Mouse (Mus musculus) spleen, postnatal 4 days (tissue): ENCODE data around the gene Exoc4.

ENCODE experiments used
- DNase-seq, 2 experiments: peaks; one replicate each; pipeline ENCODE4 v3.0.0; 2022; ENCODE audit warnings: low spot score in 2 of 2

Gene Exoc4

DNA sequence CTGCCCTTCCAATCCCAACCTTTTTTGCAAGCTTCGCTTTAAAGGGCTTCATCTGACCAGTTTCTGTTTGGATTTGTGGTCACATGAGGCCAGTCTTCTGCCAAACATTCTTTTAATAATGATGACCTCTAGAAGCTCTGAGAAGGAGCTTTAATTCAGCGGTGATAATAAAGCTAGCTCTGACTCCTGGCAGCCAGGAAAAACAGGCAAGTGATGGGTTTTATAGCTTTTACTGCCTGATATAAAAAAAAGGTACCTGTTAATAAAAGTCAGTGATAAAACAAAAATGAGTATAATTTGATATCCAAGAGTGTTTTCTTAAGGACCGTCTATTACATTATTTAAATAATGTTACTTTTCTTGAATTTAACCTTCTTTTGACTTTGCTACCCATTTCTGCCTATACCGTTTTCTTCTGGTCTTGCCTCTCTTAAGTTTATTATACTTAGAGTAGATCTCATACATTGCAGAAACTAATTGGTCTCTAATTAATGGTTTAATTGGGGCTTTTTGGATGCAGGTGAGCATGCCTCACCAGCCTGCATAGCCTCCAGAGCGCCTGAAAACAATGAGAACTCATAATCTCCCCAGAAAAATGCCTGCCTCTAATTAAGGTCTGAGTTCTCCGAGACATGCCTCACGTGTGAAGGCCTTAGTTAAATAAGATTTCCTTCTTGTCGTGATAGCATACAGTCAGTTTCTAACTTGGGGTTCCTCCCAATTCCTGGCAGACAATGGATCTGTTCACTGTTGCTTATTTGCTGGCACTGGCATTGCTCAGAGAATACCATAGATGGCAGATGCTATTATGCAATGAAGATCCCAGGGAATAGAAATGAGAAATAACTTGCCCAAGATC lies 681.4 kb downstream of the Exoc4 start:
- no peak for DNase-seq

DNA sequence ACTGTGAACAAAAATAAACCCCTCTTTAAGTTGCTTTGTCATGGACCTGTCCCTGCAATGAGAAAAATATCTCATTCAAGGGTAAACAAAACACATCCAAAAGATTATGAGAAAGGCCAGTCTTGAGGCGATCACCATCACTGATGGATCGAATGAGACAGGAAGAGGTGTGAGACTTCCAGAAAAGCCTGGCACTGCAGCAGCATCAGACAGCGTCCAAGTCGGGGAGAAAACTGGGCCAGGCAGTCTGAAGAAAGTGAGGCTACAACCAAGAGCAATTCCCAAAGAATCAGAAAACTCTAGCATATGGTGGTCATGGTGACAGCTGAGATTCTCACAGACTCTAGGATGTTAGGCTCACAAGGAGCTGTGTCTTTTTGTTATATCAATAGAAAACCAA lies 689.0 kb downstream of the Exoc4 start:
- DNase-seq = no peak

DNA sequence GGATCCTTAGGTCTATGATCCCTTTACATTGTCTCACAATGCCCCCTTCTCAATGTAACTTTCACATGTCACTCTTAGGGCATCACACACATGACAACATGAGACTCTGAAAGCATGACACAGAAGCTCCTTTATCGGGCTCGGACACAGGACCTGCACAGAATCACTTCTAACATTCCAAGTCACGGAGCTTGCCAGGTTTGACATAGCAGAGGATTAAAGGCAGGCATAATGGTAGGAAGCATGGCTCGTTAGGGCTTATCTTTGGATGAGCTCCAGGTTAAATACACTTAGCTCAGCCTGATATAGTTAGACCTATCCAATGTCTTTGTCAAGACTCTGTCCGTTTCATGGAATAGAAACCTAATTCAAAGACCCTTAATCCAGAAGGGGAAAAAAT lies 690.3 kb downstream of the Exoc4 start:
- no peak for DNase-seq

DNA sequence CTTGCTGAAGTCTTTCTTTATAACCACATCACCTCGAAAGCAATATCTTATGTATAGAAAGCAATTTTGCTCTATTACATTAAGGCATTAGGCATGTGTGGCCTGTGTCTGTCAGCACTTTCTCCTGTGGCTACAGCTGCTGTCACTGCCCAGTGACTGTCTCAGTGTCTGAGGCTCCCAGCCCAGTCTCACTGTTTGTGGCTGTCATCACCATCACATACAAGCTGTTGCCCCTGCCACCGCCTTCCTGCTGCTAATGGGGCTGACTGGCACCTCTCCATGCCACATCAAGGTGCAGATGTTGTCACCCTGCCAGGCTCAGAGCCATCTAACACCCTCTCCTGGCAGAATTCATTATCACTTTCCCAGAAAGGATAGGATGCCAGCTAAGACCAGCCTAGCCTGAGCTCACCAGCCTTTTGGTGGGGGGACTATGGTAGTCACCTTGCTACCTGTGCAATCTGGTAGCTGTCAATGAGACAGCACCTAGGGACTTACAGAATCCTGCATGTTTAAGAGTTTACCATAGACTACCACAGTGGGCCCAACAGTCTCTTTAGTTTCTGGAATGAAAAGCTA lies 698.1 kb downstream of the Exoc4 start:
- DNase-seq = no peak

DNA sequence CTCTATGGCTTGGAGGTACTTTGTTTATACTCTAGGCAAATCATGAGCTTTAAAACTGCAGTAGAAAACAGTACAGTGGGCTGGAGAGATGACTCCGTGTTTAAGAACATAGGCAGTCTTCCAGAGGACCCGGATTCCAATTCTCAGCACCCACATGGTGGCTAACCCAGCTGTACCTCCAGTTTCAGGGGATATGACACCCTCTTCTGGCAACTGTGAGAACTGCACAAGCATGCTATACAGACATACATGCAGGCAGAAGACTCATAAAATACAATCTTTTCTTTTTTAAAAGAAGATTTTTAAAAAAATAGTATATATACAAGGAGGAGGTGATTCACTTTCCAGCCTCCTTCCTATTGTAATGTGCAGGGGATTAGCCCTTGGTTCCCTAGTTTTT lies 701.2 kb downstream of the Exoc4 start:
- no peak for DNase-seq

DNA sequence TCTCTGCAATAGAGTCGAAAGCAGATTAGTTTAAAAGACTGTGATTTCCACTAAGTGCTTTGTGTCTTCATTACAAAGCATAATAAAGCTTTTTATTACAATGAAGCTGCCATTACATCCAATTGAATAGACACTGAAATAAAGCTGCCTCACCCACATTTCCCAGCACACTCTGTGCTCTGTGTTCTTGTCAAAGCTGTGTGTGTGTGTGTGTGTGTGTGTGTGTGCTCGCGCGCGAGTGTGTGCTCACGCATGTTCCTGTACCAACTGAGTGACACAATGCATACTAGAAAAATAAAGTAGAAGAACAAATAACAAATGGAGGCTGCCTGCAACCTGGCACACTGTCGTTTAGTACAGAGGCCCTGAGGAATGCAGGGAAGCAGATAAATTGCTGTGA lies 706.6 kb downstream of the Exoc4 start:
- DNase-seq = no peak

DNA sequence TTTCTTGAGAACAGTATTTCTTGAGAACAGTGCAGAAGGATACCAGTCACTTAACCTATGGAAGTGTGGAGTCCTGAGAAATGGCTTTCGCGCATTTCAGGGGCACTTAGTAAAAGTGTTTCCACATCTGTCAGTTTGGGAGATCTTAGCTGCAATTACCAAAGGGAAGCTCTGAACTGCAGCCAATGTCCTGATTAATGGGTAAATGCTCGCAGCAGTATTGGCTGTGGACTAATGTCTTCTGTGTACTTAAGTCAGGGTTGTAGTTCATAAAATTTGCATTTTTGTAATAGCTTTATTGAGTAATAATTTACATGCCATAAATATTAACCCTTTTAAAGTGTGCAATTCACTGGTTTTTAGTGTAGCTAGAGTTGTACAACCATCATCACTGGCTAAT lies 709.4 kb downstream of the Exoc4 start:
- DNase-seq = no peak

DNA sequence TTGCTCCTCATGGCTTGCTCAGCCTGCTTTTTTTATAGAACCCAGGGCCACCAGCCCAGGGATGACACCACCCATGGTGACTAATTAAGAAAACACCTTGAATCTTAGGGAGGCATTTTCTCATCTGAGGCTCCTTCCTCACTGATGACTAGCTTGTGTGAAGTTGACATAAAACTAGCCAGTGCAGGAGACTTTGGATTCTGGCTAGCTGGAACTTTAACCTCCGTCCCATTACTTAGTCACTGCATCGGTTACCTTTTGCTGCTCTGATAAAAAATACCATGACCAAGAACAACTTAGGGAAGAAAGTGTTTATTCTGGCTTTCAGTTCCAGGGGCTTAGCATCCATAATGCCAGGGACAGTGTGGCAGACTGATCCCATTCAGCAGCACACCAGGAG lies 711.9 kb downstream of the Exoc4 start:
- no peak for DNase-seq

DNA sequence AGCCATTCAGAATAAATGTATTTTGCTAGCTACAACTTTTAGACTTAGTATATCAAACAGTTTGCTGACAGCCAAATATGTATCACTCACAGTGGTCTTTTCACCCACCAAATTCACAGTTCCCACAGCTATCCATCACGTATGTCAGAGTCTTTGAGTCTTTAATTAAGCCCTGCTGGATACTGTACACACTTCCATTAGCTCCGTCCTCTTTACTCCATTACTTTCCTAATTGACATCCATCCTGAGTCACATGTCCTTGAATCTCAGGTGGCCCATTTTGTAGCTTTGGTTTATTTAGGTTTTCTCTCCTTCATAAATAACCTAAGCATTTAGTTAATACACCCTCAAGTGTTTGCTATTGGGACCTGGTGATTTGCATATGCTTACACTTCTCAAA lies 714.2 kb downstream of the Exoc4 start:
- no peak for DNase-seq

DNA sequence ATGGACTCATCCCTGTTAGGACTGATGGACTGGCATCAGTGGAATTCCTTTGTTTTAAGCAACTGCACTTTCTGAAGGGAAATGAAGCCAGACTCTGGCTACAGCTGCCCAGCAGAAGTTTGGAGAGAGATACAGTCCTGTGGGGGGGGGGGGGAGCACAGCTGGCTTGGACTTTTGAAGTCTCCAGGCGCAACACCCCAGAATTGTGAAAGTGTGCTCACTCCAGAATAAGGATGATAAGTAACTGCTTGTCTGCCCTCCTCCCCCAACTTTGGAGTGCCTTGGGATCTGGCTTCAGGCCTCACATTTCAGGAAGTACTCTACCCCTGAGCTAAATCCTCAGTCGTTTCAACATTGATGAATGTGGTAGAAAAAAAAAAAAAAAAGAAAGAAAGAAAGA lies 716.7 kb downstream of the Exoc4 start:
- DNase-seq = no peak

DNA sequence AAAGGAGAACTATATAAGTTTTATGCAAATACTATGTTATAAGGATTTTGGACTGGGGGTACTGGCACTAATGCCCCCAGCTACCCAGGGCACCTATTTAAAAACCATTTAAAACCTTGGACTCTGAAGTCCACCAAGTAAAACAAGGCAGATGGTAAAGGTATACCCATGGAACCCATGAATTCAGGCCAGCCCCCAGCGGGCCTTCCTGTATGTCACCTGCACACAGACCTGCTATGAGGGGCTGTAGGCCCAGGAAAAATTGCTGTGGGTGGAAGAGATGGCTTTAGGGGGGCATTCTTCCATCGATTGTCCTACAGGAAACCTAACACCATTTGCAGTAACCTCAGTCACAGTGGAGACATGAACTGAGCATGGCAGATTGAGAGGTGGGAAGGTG lies 719.9 kb downstream of the Exoc4 start:
- DNase-seq = no peak

DNA sequence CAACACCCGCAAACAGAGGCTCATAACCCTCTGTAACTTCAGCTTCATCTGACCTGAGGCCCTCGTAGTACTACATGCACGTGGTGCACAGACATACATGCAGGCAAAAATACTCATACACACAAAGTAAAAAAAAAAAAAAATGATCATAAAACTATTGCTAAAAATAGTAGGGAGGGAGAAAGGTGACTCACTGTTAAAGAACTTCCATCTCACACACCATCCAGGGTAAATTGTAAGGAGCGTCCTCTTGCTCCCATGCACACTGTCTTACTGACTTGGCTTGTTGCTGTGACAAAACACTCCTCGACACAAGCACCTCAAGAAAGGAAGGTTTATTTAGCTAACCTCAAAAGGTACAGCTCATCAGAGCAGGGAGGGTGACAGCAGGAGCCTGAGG lies 723.9 kb downstream of the Exoc4 start:
- no peak for DNase-seq

DNA sequence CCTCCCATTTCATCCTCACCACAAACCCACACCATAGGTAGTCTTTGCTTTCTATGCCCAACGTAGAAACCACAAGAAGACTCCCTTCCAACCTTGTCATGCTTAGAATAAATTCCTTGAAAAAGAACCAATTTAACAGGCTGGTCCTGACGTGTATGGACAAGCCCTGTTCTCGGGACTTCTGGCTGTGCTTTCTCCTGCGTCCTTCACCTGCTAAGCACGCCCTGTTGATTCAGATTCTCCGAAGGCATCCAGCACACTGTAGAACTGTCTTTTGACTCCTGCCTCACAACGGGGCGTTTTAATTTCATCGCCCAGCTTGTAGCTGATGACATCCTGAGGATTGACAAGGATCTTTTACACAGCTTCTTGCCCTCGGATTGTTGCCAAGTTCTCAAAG lies 727.7 kb downstream of the Exoc4 start:
- no peak for DNase-seq

DNA sequence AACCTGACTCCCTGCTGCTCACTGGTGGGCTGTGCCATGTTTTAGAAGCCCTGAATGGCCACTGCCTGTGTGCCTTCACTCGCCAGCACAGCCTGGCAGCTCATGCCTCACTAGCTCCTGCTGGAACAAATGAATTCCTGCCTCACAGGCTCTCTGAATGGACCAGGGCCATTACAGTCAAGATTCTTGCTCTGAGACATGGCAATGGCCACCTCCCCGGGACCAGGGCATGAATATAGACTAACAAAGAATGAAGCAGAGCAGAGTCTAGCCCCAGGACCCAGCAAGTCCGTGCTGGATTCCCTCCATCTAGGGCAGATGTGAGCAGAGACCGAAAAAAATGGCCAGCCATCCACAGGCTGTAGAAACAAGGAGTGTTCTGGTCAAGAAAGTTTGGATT lies 728.6 kb downstream of the Exoc4 start:
- no peak for DNase-seq

DNA sequence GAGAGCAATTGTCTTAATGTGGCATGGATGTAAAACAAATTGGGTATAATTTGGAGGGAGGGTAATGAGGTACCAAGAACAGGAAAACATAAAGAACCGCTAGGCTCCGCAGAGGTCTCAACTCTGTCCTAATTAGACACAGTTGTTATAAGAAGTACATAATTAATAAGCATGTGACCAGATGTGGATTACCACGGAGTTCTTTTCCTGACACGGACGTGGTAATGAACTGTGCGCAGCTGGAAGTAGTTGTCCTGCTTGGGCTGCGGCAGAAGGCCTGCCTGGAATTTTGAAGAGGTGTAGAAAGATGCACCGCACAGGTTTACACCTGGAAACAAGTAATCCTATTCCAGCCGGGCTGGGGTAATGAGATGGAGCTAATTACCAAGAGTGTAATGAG lies 729.0 kb downstream of the Exoc4 start:
- DNase-seq = no peak

DNA sequence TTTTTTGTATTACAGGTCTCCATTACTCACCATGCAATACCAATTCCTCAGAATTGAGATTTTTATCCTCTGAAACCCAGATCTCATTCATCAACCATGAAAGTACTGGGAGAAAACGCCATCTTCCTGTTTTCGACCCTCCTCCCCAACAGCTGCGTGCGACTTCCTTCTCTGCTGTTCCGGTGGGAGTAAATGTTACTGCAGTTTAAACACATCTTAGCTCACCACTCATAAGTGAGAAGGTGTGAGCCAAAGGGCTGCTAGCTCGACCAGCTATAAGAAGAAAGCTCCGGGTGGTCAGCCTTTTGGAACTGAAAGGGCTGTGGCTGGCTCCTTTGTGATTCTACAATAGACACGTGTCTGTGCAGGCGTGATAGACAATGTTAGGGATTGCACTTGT lies 733.8 kb downstream of the Exoc4 start:
- no peak for DNase-seq

DNA sequence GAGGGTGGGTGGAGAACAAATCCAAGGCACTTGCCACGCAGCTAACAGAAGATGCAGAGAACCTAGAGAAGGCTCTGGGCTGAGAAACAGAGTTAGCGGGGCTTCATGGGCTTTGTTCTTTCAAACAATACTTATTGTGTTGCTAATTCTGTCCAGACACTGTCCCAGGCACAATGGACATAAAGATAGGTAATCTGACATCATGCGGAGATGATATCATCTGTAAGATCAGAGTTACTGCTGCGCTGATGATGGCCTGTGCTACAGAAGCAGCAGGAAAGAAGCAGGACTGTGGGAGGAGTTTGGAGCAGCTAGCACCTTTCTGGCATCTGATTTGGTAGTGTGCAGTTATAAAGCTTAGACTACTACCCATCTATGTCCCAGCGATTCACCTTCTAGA lies 738.2 kb downstream of the Exoc4 start:
- DNase-seq = no peak

DNA sequence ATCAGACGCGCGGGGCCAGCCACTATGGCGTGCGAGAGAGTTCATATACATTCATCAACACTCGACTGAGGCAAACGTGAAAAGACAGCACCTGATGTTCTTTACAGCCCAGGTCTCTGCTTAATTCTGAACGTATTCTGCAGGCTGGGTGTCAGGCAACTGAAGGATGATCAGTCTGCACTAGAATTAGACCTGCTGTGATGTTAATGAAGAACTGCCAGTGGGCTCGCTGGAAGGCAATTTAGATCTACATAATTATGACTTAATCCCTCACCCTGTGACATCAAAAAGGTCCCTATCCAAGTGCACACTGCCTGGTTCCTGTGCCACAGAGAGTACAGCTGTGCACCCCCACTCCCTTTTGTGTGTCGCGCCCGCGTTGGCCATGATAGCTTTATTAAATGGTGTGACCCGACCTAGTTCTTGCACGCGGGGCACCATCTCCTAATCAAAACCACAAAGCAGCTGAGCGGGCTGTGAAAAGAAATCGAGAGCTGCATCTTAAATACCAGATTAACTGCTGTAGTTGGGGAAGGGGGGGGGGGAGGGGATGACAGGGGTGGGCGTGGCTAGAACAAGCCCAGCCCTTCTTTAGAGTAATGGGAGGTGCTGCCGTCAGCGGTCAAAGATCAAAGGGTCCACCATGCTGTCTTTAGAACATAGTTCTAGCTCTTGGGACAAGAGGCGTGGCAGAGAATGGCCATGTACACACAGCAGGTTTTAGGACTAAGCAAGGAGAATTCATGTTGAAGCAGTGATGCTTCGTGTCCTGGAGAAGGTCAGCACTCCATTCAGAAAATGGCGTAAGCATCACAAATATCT lies 743.5 kb downstream of the Exoc4 start:
- DNase-seq = no peak

DNA sequence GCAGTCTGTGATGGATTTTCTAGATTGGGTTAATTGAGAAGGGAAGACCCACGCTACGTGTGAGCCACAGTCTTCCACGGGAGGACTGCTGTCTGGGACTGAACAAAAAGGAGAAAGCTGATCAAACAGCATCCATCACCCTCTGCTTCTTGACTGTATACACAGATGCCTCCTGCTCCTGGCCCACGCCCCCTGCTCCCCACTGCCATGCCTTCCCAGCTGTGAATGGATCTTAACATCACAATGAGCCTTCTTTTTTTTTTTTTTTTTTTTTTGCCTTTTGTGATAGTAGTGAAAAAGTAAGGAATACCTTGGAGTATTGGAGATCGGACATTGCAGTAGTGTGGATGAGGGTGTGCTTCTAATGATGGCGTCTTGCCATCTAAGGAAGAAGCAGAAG lies 745.0 kb downstream of the Exoc4 start:
- DNase-seq = no peak

DNA sequence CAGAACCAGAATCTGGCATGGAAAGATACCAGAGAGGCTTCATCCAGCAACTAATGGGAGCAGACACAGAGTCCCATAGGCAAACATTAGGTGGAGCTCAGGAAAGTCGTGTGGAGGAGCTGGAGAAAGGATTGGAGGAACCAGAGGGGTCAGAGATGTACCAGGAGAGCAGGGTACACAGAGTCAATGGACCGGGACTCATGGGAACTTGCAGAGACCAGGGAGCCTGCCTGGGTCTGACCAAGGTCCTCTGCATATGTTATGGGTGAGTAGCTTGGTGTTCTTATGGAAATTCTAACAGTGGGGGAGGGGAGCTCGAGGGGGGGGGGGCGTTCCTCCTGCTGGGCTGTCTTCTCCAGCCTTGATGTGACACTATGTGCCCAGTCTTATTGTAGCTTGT lies 749.7 kb downstream of the Exoc4 start:
- DNase-seq = no peak

DNA sequence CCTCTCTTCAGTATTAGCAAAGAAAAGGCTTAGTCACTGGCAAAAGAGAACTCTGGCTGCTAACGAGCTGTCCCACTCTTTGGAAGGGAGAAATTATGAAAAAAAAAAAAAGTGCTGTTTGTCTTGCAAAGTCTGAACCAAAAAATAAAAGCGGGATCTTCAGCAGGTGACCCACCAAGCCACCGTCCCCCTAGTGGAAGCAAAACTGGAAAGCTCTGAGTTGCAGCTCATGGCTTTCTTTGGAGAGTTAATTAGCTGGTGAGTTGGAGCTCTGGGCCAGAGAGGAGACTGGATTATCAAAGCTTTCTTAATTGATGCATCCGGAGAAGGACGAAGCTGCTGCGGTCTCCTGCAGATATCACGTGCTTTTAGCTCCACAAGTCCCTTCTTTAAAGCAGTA lies 750.6 kb downstream of the Exoc4 start:
- DNase-seq = no peak

DNA sequence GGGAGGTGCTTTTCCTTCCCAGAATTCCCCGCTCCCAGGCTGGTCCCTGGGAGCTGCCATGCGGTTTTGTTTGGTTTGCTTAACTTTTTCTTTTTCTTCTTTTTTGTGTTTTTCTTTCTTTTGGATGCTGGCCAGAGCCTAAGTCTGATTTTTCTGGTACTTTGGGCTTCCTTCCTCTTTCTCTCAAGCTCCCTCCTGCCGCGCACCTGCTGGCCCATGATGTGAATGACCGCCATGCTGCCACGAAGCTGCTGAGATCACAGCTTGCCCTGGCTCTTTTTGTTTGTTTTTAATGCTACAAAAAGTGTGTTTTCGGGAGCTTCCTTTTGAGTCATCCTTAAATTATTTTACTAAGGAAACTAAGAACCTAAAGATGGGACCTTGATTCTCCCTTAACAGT lies 751.8 kb downstream of the Exoc4 start:
- no peak for DNase-seq

DNA sequence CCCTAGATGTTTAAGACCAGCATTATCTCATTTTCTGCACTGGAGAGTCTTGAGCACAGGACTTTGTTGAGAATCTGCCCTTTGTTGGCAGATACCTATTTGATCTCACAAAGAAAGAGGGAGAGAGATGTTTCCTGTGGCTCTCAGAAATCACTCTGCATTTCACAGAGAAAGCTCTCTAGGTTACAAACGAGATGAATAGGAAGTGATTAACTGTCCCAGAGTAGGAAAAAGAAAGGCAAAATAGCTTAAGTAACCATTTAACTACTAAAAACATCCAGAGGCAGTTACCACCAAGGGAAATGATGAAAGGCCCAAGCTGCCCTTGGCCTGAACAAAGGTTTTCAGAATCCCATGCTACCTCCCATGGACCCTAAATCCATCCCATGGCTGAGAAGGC lies 754.1 kb downstream of the Exoc4 start:
- DNase-seq = no peak
